Mouse (Mus musculus): ENCODE results near the gene Timm8b. TPM values are rescaled to one million over a fixed set of nuclear protein-coding genes. Genes with fewer than 3 reads are reported as not detected.

The Timm8b gene
- polyA plus RNA-seq, 1 experiment from 2014 or later, result 397 TPM

Other genes with a start within 250 kb of the Timm8b start
- 0.43 and 0.58 TPM in 2 replicates for gene Plet1, start 109.4 kb upstream of the Timm8b start, polyA plus RNA-seq (2015; fragmentation: Nextera tagmentation; extraction: Ambion mirVana)
- 115 and 123 TPM in 2 replicates for gene Pts, start 75.2 kb upstream of the Timm8b start, polyA plus RNA-seq (2015; fragmentation: Nextera tagmentation; extraction: Ambion mirVana)
- 27.3 and 29.4 TPM in 2 replicates for gene Il18, start 49.1 kb upstream of the Timm8b start, polyA plus RNA-seq (2015; fragmentation: Nextera tagmentation; extraction: Ambion mirVana)
- 0.28 and 0.34 TPM in 2 replicates for gene Bco2, start 48.7 kb upstream of the Timm8b start, polyA plus RNA-seq (2015; fragmentation: Nextera tagmentation; extraction: Ambion mirVana)
- gene Tex12, start 42.6 kb upstream of the Timm8b start, polyA plus RNA-seq (2015; fragmentation: Nextera tagmentation; extraction: Ambion mirVana), result 0.32 and 0.50 TPM in 2 replicates
- gene Sdhd, start 98 bp upstream of the Timm8b start, polyA plus RNA-seq (2015; fragmentation: Nextera tagmentation; extraction: Ambion mirVana), result 209 and 210 TPM in 2 replicates
- 5.5 and 6.5 TPM in 2 replicates for gene Pih1d2, start 13.4 kb downstream of the Timm8b start, polyA plus RNA-seq (2015; fragmentation: Nextera tagmentation; extraction: Ambion mirVana)
- 23.5 and 23.8 TPM in 2 replicates for gene Nkapd1, start 13.6 kb downstream of the Timm8b start, polyA plus RNA-seq (2015; fragmentation: Nextera tagmentation; extraction: Ambion mirVana)
- gene Dlat, start 55.9 kb downstream of the Timm8b start, polyA plus RNA-seq (2015; fragmentation: Nextera tagmentation; extraction: Ambion mirVana), result 40.9 and 42.1 TPM in 2 replicates
- gene Dixdc1, start 135.6 kb downstream of the Timm8b start, polyA plus RNA-seq (2015; fragmentation: Nextera tagmentation; extraction: Ambion mirVana), result 33.4 and 36.6 TPM in 2 replicates
- gene 2310030G06Rik, start 142.6 kb downstream of the Timm8b start, polyA plus RNA-seq (2015; fragmentation: Nextera tagmentation; extraction: Ambion mirVana), result 0.50 and 1.1 TPM in 2 replicates
- 3.5 and 4.0 TPM in 2 replicates for gene Cryab, start 147.4 kb downstream of the Timm8b start, polyA plus RNA-seq (2015; fragmentation: Nextera tagmentation; extraction: Ambion mirVana)
- gene Hspb2, start 148.4 kb downstream of the Timm8b start, polyA plus RNA-seq (2015; fragmentation: Nextera tagmentation; extraction: Ambion mirVana), result 0.42 and 0.54 TPM in 2 replicates
- 11.5 and 14.3 TPM in 2 replicates for gene Fdxacb1, start 164.3 kb downstream of the Timm8b start, polyA plus RNA-seq (2015; fragmentation: Nextera tagmentation; extraction: Ambion mirVana)
- gene Alg9, start 171.1 kb downstream of the Timm8b start, polyA plus RNA-seq (2015; fragmentation: Nextera tagmentation; extraction: Ambion mirVana), result 51.6 and 53.5 TPM in 2 replicates
- gene 1110032A03Rik, start 171.6 kb downstream of the Timm8b start, polyA plus RNA-seq (2015; fragmentation: Nextera tagmentation; extraction: Ambion mirVana), result 59.9 and 61.7 TPM in 2 replicates
- 56.1 and 58.0 TPM in 2 replicates for gene Ppp2r1b, start 241.4 kb downstream of the Timm8b start, polyA plus RNA-seq (2015; fragmentation: Nextera tagmentation; extraction: Ambion mirVana)

All from midbrain, embryonic 13.5 days (tissue).